Mouse (Mus musculus): ENCODE data around the gene Tprg.

DNA sequence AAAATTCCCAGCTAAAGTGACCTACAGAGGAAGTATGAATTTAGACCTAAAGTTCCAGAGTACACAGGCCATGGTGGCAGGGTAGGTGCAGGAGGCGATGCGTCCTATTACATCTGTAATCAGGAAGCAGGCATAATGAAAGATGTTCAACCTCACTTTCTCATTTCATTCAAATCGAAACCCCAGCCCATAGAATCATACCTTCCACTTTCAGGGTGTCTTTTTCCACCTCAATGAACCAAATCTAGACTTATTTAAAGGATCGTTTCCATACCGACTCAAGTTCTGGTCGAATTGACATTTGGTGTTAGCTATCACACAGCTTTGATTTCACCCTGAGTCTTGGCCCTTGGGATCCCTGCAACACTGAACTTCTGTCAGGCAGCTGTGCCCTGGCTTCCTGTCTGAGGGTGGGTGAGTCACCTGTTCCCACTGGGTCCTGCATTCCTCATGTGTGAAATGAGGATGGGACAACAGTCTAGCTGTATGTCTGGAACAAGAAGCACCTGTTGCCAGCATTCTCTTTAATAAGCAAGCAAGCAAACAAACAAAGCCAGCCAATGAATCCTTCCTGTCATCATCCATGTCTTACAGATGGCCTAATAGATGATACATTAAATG lies 36.4 kb upstream of the Tprg start:
- TF ChIP-seq CTCF (IDR thresholded peaks at IDR 0.05; ENCODE audit: borderline replicate concordance, insufficient read depth, low read length): no peak
- TF ChIP-seq POLR2A (IDR thresholded peaks at IDR 0.05; ENCODE audit: low read depth, low read length): no peak

Measured in embryonic fibroblast, embryonic 13.5 days (primary cell).